Mouse (Mus musculus) ES-Bruce4 (cell line): ENCODE data around the gene Lin37.

Experiments
- CTCF ChIP-seq: IDR thresholded peaks from one replicate; pipeline ENCODE4 v1.8.1; 2011; ENCODE audit warnings: low read depth, low read length
- EP300 ChIP-seq: IDR thresholded peaks from 2 replicates; pipeline ENCODE4 v1.6.1; 2011; ENCODE audit warnings: low read depth, low read length; ENCODE audit not compliant: insufficient read depth
- POLR2A ChIP-seq: IDR thresholded peaks from one replicate; pipeline ENCODE4 v1.8.1; 2011; ENCODE audit warnings: low read length; ENCODE audit not compliant: insufficient read depth

GRCm38 (mm10) chr7:30549880-30550279 is 9.8 kb downstream of the Lin37 start:
- TF ChIP-seq POLR2A (no peak), CTCF (no peak), EP300 (no peak)
